Mouse (Mus musculus) ES-Bruce4 (cell line): ENCODE measurements around the gene Cd8a.

Experiments used
- CTCF ChIP-seq: IDR thresholded peaks from one replicate; pipeline ENCODE4 v1.8.1; 2011; ENCODE audit warnings: low read depth, low read length
- EP300 ChIP-seq: IDR thresholded peaks from 2 replicates; pipeline ENCODE4 v1.6.1; 2011; ENCODE audit warnings: low read depth, low read length; ENCODE audit not compliant: insufficient read depth
- POLR2A ChIP-seq: IDR thresholded peaks from one replicate; pipeline ENCODE4 v1.8.1; 2011; ENCODE audit warnings: low read length; ENCODE audit not compliant: insufficient read depth

DNA sequence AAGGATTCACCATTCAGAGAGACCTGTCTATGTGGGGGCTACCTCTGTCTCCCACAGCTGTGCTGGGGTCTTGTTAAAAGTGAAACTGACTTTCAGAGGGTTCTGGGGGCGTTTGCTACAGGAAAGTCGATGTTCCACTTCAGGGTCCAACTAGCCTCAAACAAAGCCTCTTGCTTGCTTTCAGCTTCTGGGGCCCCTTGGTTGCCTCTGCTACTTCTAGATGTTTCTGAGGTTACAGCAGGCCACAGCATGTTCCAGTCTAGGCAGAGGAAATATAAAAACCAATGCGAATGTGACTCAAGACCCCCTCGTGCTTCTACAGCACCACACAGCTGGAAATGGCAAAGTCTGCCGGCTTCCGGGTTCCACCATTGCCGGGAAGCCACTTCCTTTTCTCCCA lies 15.7 kb upstream of the Cd8a start:
- TF ChIP-seq CTCF (no peak), EP300 (no peak), POLR2A (no peak)
